Mouse (Mus musculus) myocyte (in vitro differentiated cells): ENCODE data around the gene Dpy19l1. TPM values are rescaled to one million over a fixed set of nuclear protein-coding genes. Genes with fewer than 3 reads are reported as not detected.

Source experiments
- H3K27me3 ChIP-seq: one replicate; pipeline ENCODE4 v1.6.1; 2011; ENCODE audit not compliant: control insufficient read depth, insufficient read depth, insufficient read length
- H3K36me3 ChIP-seq: one replicate; pipeline ENCODE4 v1.6.1; 2011; ENCODE audit not compliant: control insufficient read depth, insufficient read depth
- H3K4me2 ChIP-seq: one replicate; pipeline ENCODE4 v1.6.1; 2011; ENCODE audit warnings: low read depth, control low read depth
- H3K4me3 ChIP-seq: one replicate; pipeline ENCODE4 v1.5.1; 2011; ENCODE audit warnings: mild to moderate bottlenecking, control low read depth, moderate library complexity
- H3K79me2 ChIP-seq: one replicate; pipeline ENCODE4 v1.6.1; 2011; ENCODE audit not compliant: control insufficient read depth, insufficient read depth
- H3ac ChIP-seq: one replicate; pipeline ENCODE4 v1.6.1; 2011; ENCODE audit not compliant: control insufficient read depth, insufficient read length
- CEBPB ChIP-seq: IDR thresholded peaks from 2 replicates; pipeline ENCODE4 v1.6.1; 2011; ENCODE audit warnings: mild to moderate bottlenecking, moderate library complexity; ENCODE audit not compliant: poor library complexity, insufficient read depth, severe bottlenecking
- E2F4 ChIP-seq: IDR thresholded peaks from one replicate; pipeline ENCODE4 v1.6.1; 2011; ENCODE audit warnings: mild to moderate bottlenecking, control low read depth, moderate library complexity; ENCODE audit not compliant: insufficient read depth
- MAX ChIP-seq: IDR thresholded peaks from one replicate; pipeline ENCODE4 v1.6.1; 2011; ENCODE audit warnings: low read depth, mild to moderate bottlenecking, control low read depth
- MYOD1 ChIP-seq, 3 experiments: IDR thresholded peaks; one replicate each; pipeline ENCODE4 v1.6.1; 2011; ENCODE audit warnings: control low read depth in 2 of 3, low read depth in 2 of 3, mild to moderate bottlenecking in 2 of 3, moderate library complexity in 1 of 3; ENCODE audit not compliant: insufficient read length in 2 of 3, control insufficient read depth in 1 of 3
- MYOG ChIP-seq, 3 experiments: IDR thresholded peaks; one replicate each; pipeline ENCODE4 v1.6.1; 2011; ENCODE audit warnings: control low read depth in 2 of 3, low read depth in 2 of 3, mild to moderate bottlenecking in 2 of 3; ENCODE audit not compliant: insufficient read length in 2 of 3, control insufficient read depth in 1 of 3, insufficient read depth in 1 of 3
- POLR2A ChIP-seq: IDR thresholded peaks from one replicate; pipeline ENCODE4 v1.6.1; 2011; ENCODE audit warnings: low read depth, mild to moderate bottlenecking, control low read depth, moderate library complexity; ENCODE audit not compliant: insufficient read length
- POLR2AphosphoS2 ChIP-seq: IDR thresholded peaks from one replicate; pipeline ENCODE4 v1.6.1; 2011; ENCODE audit warnings: low read depth, control low read depth; ENCODE audit not compliant: insufficient read length
- REST ChIP-seq: IDR thresholded peaks from one replicate; pipeline ENCODE4 v1.6.1; 2011; ENCODE audit warnings: mild to moderate bottlenecking, control low read depth, moderate library complexity; ENCODE audit not compliant: insufficient read depth, insufficient read length
- SRF ChIP-seq: IDR thresholded peaks from one replicate; pipeline ENCODE4 v1.6.1; 2011; ENCODE audit warnings: low read depth; ENCODE audit not compliant: control insufficient read depth, insufficient read length
- TCF12 ChIP-seq: IDR thresholded peaks from one replicate; pipeline ENCODE4 v1.6.1; 2011; ENCODE audit warnings: mild to moderate bottlenecking, control low read depth; ENCODE audit not compliant: poor library complexity, insufficient read depth, severe bottlenecking
- TCF3 ChIP-seq: IDR thresholded peaks from one replicate; pipeline ENCODE4 v1.6.1; 2011; ENCODE audit warnings: low read depth, control low read depth; ENCODE audit not compliant: insufficient read length
- USF1 ChIP-seq: IDR thresholded peaks from one replicate; pipeline ENCODE4 v1.6.1; 2011; ENCODE audit warnings: low read depth, mild to moderate bottlenecking, control low read depth, moderate library complexity
- polyA plus RNA-seq: library from polyadenylated mRNA; unstranded; fragments of >200 nt; fragmentation: generic; extraction: Trizol; gene quantifications from one replicate; pipeline ENCODE4 v1.2.1, GENCODE M21; 2012; ENCODE audit warnings: missing spikeins

Gene Dpy19l1
- polyA plus RNA-seq, 1 experiment, result 17.3 TPM

GRCm38 (mm10) chr9:24461379-24461961, 41.5 kb downstream of the Dpy19l1 start:
- TF ChIP-seq MYOG (IDR thresholded peaks at IDR 0.05; ENCODE audit: control insufficient read depth in 1 of 3, insufficient read depth in 1 of 3, insufficient read length in 2 of 3, low read depth in 2 of 3), result no peak
- TF ChIP-seq TCF12, result no peak
- TF ChIP-seq POLR2AphosphoS2, result no peak
- no peak for TF ChIP-seq MYOD1 (IDR thresholded peaks at IDR 0.05; ENCODE audit: control insufficient read depth in 1 of 3, insufficient read length in 2 of 3, low read depth in 2 of 3)
- no peak for TF ChIP-seq MAX
- TF ChIP-seq POLR2A, result no peak
- no peak for TF ChIP-seq SRF
- TF ChIP-seq CEBPB, result no peak
- no peak for TF ChIP-seq REST
- TF ChIP-seq TCF3, result no peak
- no peak for TF ChIP-seq USF1
- TF ChIP-seq E2F4, result no peak
- Histone ChIP-seq H3K79me2 (no peaks in the 10 kb centered on the region), H3K27me3 (no peaks in the 10 kb centered on the region), H3K4me2 (no peak overlapping the region), H3K36me3 (no peaks in the 10 kb centered on the region), H3ac (no peak overlapping the region), H3K4me3 (no peak overlapping the region)

GRCm38 (mm10) chr9:24453833-24454232, 49.1 kb downstream of the Dpy19l1 start:
- TF ChIP-seq MAX, result no peak
- TF ChIP-seq SRF, result no peak
- no peak for TF ChIP-seq CEBPB
- TF ChIP-seq POLR2A, result no peak
- TF ChIP-seq MYOG (IDR thresholded peaks at IDR 0.05; ENCODE audit: control insufficient read depth in 1 of 3, insufficient read depth in 1 of 3, insufficient read length in 2 of 3, low read depth in 2 of 3), result no peak
- TF ChIP-seq USF1, result no peak
- no peak for TF ChIP-seq TCF12
- Histone ChIP-seq H3K4me3 (no peak overlapping the region), H3K36me3 (peaks cover 4% of the 10 kb centered on the region), H3K27me3 (no peaks in the 10 kb centered on the region), H3ac (no peak overlapping the region), H3K79me2 (no peaks in the 10 kb centered on the region), H3K4me2 (no peak overlapping the region)

GRCm38 (mm10) chr9:24450976-24451375, 52.0 kb downstream of the Dpy19l1 start:
- no peak for TF ChIP-seq MYOD1 (IDR thresholded peaks at IDR 0.05; ENCODE audit: control insufficient read depth in 1 of 3, insufficient read length in 2 of 3, low read depth in 2 of 3)
- TF ChIP-seq MYOG (IDR thresholded peaks at IDR 0.05; ENCODE audit: control insufficient read depth in 1 of 3, insufficient read depth in 1 of 3, insufficient read length in 2 of 3, low read depth in 2 of 3), result no peak
- TF ChIP-seq E2F4, result no peak
- no peak for TF ChIP-seq TCF12
- no peak for TF ChIP-seq SRF
- no peak for TF ChIP-seq REST
- no peak for TF ChIP-seq TCF3
- no peak for TF ChIP-seq POLR2A
- no peak for TF ChIP-seq CEBPB
- TF ChIP-seq MAX, result no peak
- TF ChIP-seq POLR2AphosphoS2, result no peak
- TF ChIP-seq USF1, result no peak

GRCm38 (mm10) chr9:24450524-24450923, 52.4 kb downstream of the Dpy19l1 start:
- no peak overlapping the region for H3K4me3 ChIP-seq
- no peaks in the 10 kb centered on the region for H3K79me2 ChIP-seq
- no peaks in the 10 kb centered on the region for H3K27me3 ChIP-seq
- TF ChIP-seq POLR2AphosphoS2 (no peak), TCF3 (no peak), CEBPB (no peak), E2F4 (no peak), MYOG (IDR thresholded peaks at IDR 0.05; ENCODE audit: control insufficient read depth in 1 of 3, insufficient read depth in 1 of 3, insufficient read length in 2 of 3, low read depth in 2 of 3) (no peak), REST (no peak), SRF (no peak), MYOD1 (IDR thresholded peaks at IDR 0.05; ENCODE audit: control insufficient read depth in 1 of 3, insufficient read length in 2 of 3, low read depth in 2 of 3) (no peak), TCF12 (no peak), POLR2A (no peak), USF1 (no peak), MAX (no peak)
- H3ac ChIP-seq, result no peak overlapping the region
- peaks cover 4% of the 10 kb centered on the region for H3K36me3 ChIP-seq
- no peak overlapping the region for H3K4me2 ChIP-seq

More at GRCm38 (mm10) chr9:24450976-24451375, 52.0 kb downstream of the Dpy19l1 start:
- Histone ChIP-seq H3K4me3 (no peak overlapping the region), H3K27me3 (no peaks in the 10 kb centered on the region), H3K36me3 (peaks cover 4% of the 10 kb centered on the region), H3ac (no peak overlapping the region), H3K79me2 (no peaks in the 10 kb centered on the region), H3K4me2 (no peak overlapping the region)
